Mouse (Mus musculus): ENCODE data around the gene Bmp5. TPM values are rescaled to one million over a fixed set of nuclear protein-coding genes. Genes with fewer than 3 reads are reported as not detected.
"Not testable (repeated sequence)": the region's sequence is repeated elsewhere in the genome, so short reads cannot be mapped to it uniquely, and the experiment has no call there.

Gene Bmp5
- total RNA-seq (2021), result 1 to 10 TPM; 1.4 to 1.7 TPM
- long read RNA-seq, experiment 1, result 0 reads
- long read RNA-seq, experiment 2, result 0 reads

- no peak for DNase-seq
- intact Hi-C loops (cut with DNase I), result no loop called here
Observed at GRCm38 (mm10) chr9:75775129-75775845, at the start of gene Bmp5. Bmp5 (plus strand) TSS chr9:75775364.

GRCm38 (mm10) chr9:75760075-75760474 lies 15.1 kb upstream of the Bmp5 start:
- DNase-seq, result no peak
- intact Hi-C loops (cut with DNase I), result loop anchor here (2.0 kb wide), 1 partner anchor 475 kb away; no protein-coding TSS in a partner anchor

- intact Hi-C loops (cut with DNase I), result loop anchor here (2.0 kb wide), 1 partner anchor 473 kb away; no protein-coding TSS in a partner anchor
- no peak for DNase-seq
Observed at GRCm38 (mm10) chr9:75761567-75761966, 13.6 kb upstream of the Bmp5 start.

GRCm38 (mm10) chr9:75762487-75762886 lies 12.7 kb upstream of the Bmp5 start:
- DNase-seq, result no peak
- intact Hi-C loops (cut with DNase I), result loop anchor here (2.0 kb wide), 1 partner anchor 360 kb away; no protein-coding TSS in a partner anchor

DNA sequence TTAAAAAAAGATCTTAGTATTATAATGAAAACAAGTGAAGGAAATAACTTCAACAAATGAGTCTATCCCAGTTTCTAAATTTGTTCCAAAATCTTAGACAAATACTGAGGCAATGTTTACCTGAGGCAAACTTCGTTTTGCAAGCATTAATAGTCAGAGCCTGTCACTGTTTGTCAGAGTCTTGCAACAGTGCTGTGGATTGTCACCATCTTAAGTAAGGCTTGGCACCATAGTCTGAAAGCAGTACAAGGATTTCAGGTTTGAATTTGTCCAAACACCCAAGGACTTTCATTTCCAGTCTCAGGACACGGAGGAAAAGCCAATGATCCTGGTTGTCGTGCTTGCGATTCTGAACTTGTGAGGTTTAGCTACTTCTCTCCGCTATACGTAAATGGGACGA lies 10.4 kb upstream of the Bmp5 start:
- DNase-seq, result no peak
- intact Hi-C loops (cut with DNase I), result no loop called here

GRCm38 (mm10) chr9:75766521-75766920 lies 8.6 kb upstream of the Bmp5 start:
- intact Hi-C loops (cut with DNase I), result no loop called here
- no peak for DNase-seq

DNA sequence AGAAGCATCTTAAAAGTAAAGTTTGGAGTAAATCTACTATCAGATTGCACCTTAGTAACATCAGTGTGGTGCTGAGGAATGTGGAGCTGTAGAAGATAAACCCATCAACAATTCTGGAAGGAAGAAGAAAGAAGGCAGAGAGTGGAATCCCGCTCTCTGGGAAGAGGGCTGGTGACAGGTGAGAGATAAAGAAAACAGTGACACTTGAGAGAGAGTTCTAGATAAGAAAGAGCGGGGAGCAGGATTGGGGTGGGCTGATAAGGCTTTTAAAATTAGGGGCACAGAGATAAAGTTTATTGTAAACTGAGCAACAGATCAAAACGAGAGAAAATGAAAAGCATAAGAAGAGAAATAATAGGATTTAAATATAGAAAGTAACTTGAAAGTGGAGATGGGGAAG lies 6.1 kb upstream of the Bmp5 start:
- no peak for DNase-seq
- intact Hi-C loops (cut with DNase I), result no loop called here

DNA sequence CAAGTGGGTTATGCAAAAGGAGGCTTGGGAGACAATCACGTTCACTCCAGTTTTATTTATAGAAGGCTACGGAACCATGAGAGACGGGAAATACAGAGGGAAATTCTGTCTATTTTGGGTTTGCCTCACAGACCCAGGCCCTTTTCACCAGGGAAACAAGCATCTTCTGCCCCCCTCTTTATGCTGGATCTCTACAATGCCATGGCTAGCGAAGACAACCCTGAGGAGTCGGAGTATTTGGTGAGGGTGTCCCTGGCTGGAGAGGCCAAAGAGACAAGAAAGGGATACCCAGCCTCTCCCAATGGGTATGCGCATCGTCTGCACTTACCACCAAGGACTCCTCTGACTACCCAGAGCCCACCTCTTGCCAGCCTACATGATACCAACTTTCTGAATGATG lies 989 bp downstream of the Bmp5 start:
- no peak for DNase-seq
- intact Hi-C loops (cut with DNase I), result no loop called here

GRCm38 (mm10) chr9:75778762-75779346 lies 3.7 kb downstream of the Bmp5 start:
- DNase-seq, result no peak
- intact Hi-C loops (cut with DNase I), result no loop called here

- DNase-seq, result no peak
- intact Hi-C loops (cut with DNase I), result no loop called here
Observed at GRCm38 (mm10) chr9:75780558-75781276, 5.6 kb downstream of the Bmp5 start.

GRCm38 (mm10) chr9:75781600-75781999 lies 6.4 kb downstream of the Bmp5 start:
- DNase-seq, result no peak
- intact Hi-C loops (cut with DNase I), result no loop called here

GRCm38 (mm10) chr9:75783573-75783972 lies 8.4 kb downstream of the Bmp5 start:
- intact Hi-C loops (cut with DNase I), result no loop called here

GRCm38 (mm10) chr9:75785959-75786358 lies 10.8 kb downstream of the Bmp5 start:
- DNase-seq, result no peak
- intact Hi-C loops (cut with DNase I), result no loop called here

More at GRCm38 (mm10) chr9:75783573-75783972, 8.4 kb downstream of the Bmp5 start:
- no peak for DNase-seq

DNA sequence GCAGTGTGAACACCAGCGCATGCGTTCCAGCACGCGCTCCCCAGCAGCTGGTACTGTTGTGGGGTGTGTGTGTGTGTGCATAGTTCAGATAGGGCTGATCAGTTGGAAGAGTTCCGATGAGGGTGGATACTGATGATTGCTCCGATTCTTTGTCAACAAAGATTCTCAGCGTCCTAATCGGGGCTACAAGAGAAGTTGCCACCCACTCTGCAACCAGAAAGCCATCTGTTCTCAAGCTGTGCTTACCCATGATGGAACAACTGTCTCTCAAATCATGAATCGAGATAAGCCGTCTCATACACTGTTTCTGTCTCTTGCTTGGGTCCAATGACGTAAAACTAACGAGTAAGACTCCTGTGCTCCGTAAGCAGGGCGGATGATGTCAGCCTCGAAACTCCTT lies 12.0 kb downstream of the Bmp5 start:
- intact Hi-C loops (cut with DNase I), result no loop called here
- no peak for DNase-seq

- DNase-seq, result no peak
- intact Hi-C loops (cut with DNase I), result no loop called here
Observed at GRCm38 (mm10) chr9:75789879-75790428, 14.8 kb downstream of the Bmp5 start.

GRCm38 (mm10) chr9:75804940-75805339 lies 29.8 kb downstream of the Bmp5 start:
- DNase-seq, result no peak
- intact Hi-C loops (cut with DNase I), result no loop called here

DNA sequence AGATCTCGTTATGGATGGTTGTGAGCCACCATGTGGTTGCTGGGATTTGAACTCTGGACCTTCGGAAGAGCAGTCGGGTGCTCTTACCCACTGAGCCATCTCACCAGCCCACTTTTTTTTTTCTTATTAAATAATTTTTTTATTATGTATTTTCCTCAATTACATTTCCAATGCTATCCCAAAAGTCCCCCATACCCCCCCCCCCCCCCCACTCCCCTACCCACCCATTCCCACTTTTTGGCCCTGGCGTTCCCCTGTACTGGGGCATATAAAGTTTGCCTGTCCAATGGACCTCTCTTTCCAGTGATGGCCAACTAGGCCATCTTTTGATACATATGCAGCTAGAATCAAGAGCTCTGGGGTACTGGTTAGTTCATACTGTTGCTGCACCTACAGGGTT lies 33.0 kb downstream of the Bmp5 start:
- DNase-seq; intact Hi-C loops (cut with DNase I): not testable (repeated sequence)

DNA sequence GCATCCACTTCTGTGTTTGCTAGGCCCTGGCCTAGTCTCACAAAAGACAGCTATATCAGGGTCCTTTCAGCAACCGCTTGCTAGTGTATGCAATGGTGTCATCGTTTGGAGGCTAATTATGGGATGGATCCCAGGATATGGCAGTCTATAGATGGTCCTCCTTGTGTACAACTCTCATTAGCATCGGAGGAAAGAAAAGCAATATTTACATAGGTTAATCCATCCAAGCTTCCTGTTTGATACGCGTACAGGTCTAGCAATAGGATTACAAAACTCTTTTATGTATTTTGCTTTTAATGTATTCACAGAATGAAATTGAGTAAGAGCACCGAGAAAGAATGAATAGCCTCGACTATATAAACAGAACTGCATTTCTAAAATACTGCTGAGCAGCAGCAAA lies 33.5 kb downstream of the Bmp5 start:
- intact Hi-C loops (cut with DNase I), result no loop called here
- no peak for DNase-seq

GRCm38 (mm10) chr9:75815161-75815560 lies 40.0 kb downstream of the Bmp5 start:
- intact Hi-C loops (cut with DNase I), result no loop called here
- no peak for DNase-seq

- no peak for DNase-seq
- intact Hi-C loops (cut with DNase I), result no loop called here
Observed at GRCm38 (mm10) chr9:75818400-75818799, 43.2 kb downstream of the Bmp5 start.

GRCm38 (mm10) chr9:75832468-75832867 lies 57.3 kb downstream of the Bmp5 start:
- no peak for DNase-seq
- intact Hi-C loops (cut with DNase I), result no loop called here

All from gastrocnemius, postnatal 36 days (tissue).